Mouse (Mus musculus): ENCODE data around the gene Hhat.

DNA sequence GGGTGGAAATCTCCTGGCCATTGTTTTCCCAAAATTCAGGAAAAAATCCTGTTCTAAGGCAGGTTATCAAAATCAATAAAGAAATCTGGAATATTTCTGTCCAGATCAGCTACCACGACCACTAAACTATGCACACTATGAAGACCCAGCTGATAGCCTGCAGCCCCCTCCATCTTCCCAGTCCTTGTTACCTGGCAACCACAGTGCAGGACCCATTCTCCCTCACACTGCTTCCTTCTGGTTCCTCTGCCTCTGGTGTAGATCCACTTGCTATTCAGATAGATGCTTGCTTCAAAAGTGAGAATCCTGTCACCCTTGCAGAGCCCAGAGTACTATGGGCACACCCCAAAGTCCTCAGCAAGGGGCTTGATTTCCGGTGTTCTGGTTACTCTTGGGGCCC, 228.9 kb downstream of the Hhat start:
- no peak for TF ChIP-seq EP300 (IDR thresholded peaks at IDR 0.05; ENCODE audit: insufficient read depth, low read depth, low read length)
- TF ChIP-seq CTCF (IDR thresholded peaks at IDR 0.05) = no peak
